In the genomic region with DNA sequence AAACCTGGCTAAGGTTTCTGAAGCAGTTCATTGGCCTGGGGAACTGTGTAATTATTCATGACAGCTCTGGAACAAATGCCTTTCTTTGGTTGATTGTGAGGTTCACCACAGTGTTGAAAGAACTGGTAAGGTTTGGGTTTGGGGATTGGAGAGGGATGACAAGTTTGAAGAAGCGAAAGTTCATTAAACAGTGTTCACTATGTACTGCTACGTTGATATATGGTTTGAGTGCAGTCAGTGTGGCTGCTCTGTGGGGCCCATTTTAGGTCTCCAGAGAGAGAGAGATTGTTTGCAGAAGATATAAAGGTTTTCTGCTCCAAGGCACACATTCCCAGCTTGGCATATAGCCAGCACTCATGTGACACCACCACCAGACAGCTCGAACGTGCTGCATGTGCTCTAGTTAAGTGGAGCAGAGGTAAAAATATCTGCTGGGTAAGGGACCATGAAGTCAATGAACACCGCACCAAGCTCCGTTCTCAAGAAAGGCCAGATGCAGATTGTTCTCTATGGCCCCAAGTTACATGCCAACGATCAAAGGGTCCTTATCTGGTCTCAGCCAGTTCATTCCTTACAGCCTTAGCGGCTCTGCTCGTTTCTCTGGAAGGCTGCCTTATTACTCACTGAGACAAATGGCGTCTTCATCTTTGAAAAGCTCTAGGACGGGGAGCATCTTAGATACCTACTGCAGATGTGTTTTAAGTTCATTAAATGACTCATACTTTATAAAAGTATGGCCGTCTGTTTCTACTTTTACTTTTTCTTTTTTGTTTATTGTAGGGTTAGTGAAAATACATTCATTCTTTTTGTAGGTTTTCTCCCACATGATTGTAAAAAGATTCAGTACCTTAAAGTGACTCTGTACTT, we compare ENCODE assay signal across 9 mouse cellular contexts.
DNase-seq lines count a peak whose midpoint lies in the region; ATAC-seq and TF ChIP-seq lines count a peak whose summit lies in the region.
"Had no signal": no experiment of that assay in that cellular context is flagged by ENCODE, and none has a peak within 500 bp of the region (broad histone marks: within the 10 kb centered on the region; RNA-seq: fewer than 3 reads in every experiment).

No protein-coding gene starts in this region.

- WGBS in intestine, embryonic 14.5 days = 31% methylated on average over 12 of the region's 12 CpGs
- 36% methylated on average over 12 of the region's 12 CpGs for WGBS in liver, postnatal 0 days (ENCODE audit: insufficient replicate concordance)
- 45% methylated on average over 12 of the region's 12 CpGs for WGBS in forebrain, embryonic 13.5 days

- TF ChIP-seq CTCF in liver, postnatal 0 days (IDR thresholded peaks at IDR 0.05; ENCODE audit: low read depth) = no peak

- H3K4me3 ChIP-seq in intestine, embryonic 14.5 days (ENCODE audit: low read depth, low read length) = no peak overlapping the region
- H3K4me3 ChIP-seq in liver, postnatal 0 days (ENCODE audit: low read depth, low read length) = no peak overlapping the region
- no peak overlapping the region for H3K4me3 ChIP-seq in forebrain, embryonic 13.5 days
- H3K4me3 ChIP-seq: embryonic facial prominence, embryonic 12.5 days had no signal

- H3K27me3 ChIP-seq in intestine, embryonic 14.5 days (replicated peaks; ENCODE audit: control insufficient read depth, insufficient read depth, low read length) = no peaks in the 10 kb centered on the region
- no peaks in the 10 kb centered on the region for H3K27me3 ChIP-seq in liver, postnatal 0 days (ENCODE audit: insufficient read depth, low read length)
- H3K27me3 ChIP-seq in forebrain, embryonic 13.5 days = no peaks in the 10 kb centered on the region
- H3K27me3 ChIP-seq: embryonic facial prominence, embryonic 12.5 days had no signal

- DNase-seq in embryo, embryonic 10.5 days (ENCODE audit: low spot score) = peak; percentile 7
- no peak for DNase-seq in embryo, embryonic 10 days (ENCODE audit: low spot score)
- DNase-seq in testis, postnatal 14 days (ENCODE audit: low spot score) = peak; percentile 24
- DNase-seq in testis, postnatal 10 days (ENCODE audit: low spot score) = no peak
- DNase-seq in intestine, embryonic 14.5 days (ENCODE audit: low spot score) = peak; percentile 76
- DNase-seq in liver, postnatal 0 days = peak; percentile 73
- no peak for DNase-seq in frontal cortex, postnatal 14 days (ENCODE audit: low spot score in 2 of 2)

- H3K9ac ChIP-seq in intestine, embryonic 14.5 days (ENCODE audit: low read length) = no peak overlapping the region
- H3K9ac ChIP-seq in liver, postnatal 0 days (replicated peaks) = no peak overlapping the region
- H3K9ac ChIP-seq in forebrain, embryonic 13.5 days = no peak overlapping the region
- H3K9ac ChIP-seq: embryonic facial prominence, embryonic 12.5 days had no signal

- no peak overlapping the region for H3K4me2 ChIP-seq in intestine, embryonic 14.5 days (ENCODE audit: low read length)
- H3K4me2 ChIP-seq in liver, postnatal 0 days (ENCODE audit: low read depth, low read length) = peak overlapping the region; percentile 41; the same call in 1 of the 2 replicates
- H3K4me2 ChIP-seq in forebrain, embryonic 13.5 days = no peak overlapping the region
- H3K4me2 ChIP-seq: embryonic facial prominence, embryonic 12.5 days had no signal

- no peak for TF ChIP-seq EP300 in liver, postnatal 0 days (IDR thresholded peaks at IDR 0.05; ENCODE audit: low read depth)

- H3K27ac ChIP-seq in intestine, embryonic 14.5 days (ENCODE audit: low read depth) = peak overlapping the region; percentile 47; the same call in 1 of the 2 replicates
- peak overlapping the region; percentile 37; the same call in 1 of the 2 replicates for H3K27ac ChIP-seq in liver, postnatal 0 days (ENCODE audit: low read depth)
- no peak overlapping the region for H3K27ac ChIP-seq in forebrain, embryonic 13.5 days
- H3K27ac ChIP-seq: embryonic facial prominence, embryonic 12.5 days had no signal

- peak; percentile 64; the same call in 1 of the 2 replicates for ATAC-seq in intestine, embryonic 14.5 days (replicated peaks; ENCODE audit: low FRiP score, low TSS enrichment, low read depth)
- peak; percentile 72 for ATAC-seq in liver, postnatal 0 days
- ATAC-seq in forebrain, embryonic 13.5 days = no peak

- H3K9me3 ChIP-seq in intestine, embryonic 14.5 days (ENCODE audit: control insufficient read depth, low read length) = no peaks in the 10 kb centered on the region
- H3K9me3 ChIP-seq in liver, postnatal 0 days (ENCODE audit: low read length) = no peaks in the 10 kb centered on the region
- no peaks in the 10 kb centered on the region for H3K9me3 ChIP-seq in forebrain, embryonic 13.5 days (replicated peaks)
- H3K9me3 ChIP-seq: embryonic facial prominence, embryonic 12.5 days had no signal

- H3K4me1 ChIP-seq in intestine, embryonic 14.5 days (replicated peaks; ENCODE audit: control insufficient read depth, insufficient read depth, low read length) = peaks cover 12% of the 10 kb centered on the region
- H3K4me1 ChIP-seq in liver, postnatal 0 days (ENCODE audit: insufficient read depth) = peaks cover 11% of the 10 kb centered on the region
- H3K4me1 ChIP-seq in forebrain, embryonic 13.5 days = peaks cover 8% of the 10 kb centered on the region

- no peaks in the 10 kb centered on the region for H3K36me3 ChIP-seq in intestine, embryonic 14.5 days (ENCODE audit: control insufficient read depth, insufficient read depth, low read length)
- no peaks in the 10 kb centered on the region for H3K36me3 ChIP-seq in liver, postnatal 0 days (replicated peaks; ENCODE audit: insufficient read depth, low read length)
- H3K36me3 ChIP-seq in forebrain, embryonic 13.5 days (ENCODE audit: poor library complexity, severe bottlenecking) = no peaks in the 10 kb centered on the region
- H3K36me3 ChIP-seq: embryonic facial prominence, embryonic 12.5 days had no signal

Comparison
In these comparisons a context has a peak if more than half of its experiments do, and no peak if none do; other contexts are left out.
1. DNase-seq: peak in embryo, embryonic 10.5 days (single experiment), testis, postnatal 14 days (single experiment), intestine, embryonic 14.5 days (single experiment) and liver, postnatal 0 days (single experiment); none in embryo, embryonic 10 days (single experiment), testis, postnatal 10 days (single experiment) and frontal cortex, postnatal 14 days (0 of 2).